Mouse (Mus musculus) testis, postnatal 10 days (tissue): ENCODE results near the gene Elavl3.
"Not testable (repeated sequence)": the region's sequence is repeated elsewhere in the genome, so short reads cannot be mapped to it uniquely, and the experiment has no call there.

Source experiments
- DNase-seq: peaks from one replicate; pipeline ENCODE4 v3.0.0; 2021; ENCODE audit warnings: low spot score

Gene Elavl3

GRCm38 (mm10) chr9:22051958-22052254, at the start of gene Elavl3:
Gene Elavl3, minus strand, starts transcription at chr9:22052023.
- no peak for DNase-seq

- DNase-seq: peak; percentile 54
These were observed 48.1 kb upstream of the Elavl3 start for GRCm38 (mm10) chr9:22099922-22100321.

- peak; percentile 57 for DNase-seq
These were observed 47.3 kb upstream of the Elavl3 start, which contains the start of gene Cnn1 for GRCm38 (mm10) chr9:22098993-22099696. Gene Cnn1, plus strand, starts transcription at chr9:22099216.

- peak; percentile 89 for DNase-seq
These were observed 44.1 kb upstream of the Elavl3 start for GRCm38 (mm10) chr9:22095854-22096307.

GRCm38 (mm10) chr9:22092746-22093145, 40.9 kb upstream of the Elavl3 start:
- DNase-seq: no peak

GRCm38 (mm10) chr9:22089986-22090385, 38.2 kb upstream of the Elavl3 start:
- DNase-seq: no peak

GRCm38 (mm10) chr9:22089281-22089680, 37.5 kb upstream of the Elavl3 start:
- DNase-seq: no peak

- DNase-seq: no peak
These were observed 35.3 kb upstream of the Elavl3 start for GRCm38 (mm10) chr9:22087034-22087618.

GRCm38 (mm10) chr9:22086012-22086411, 34.2 kb upstream of the Elavl3 start:
- DNase-seq: no peak

GRCm38 (mm10) chr9:22085022-22085834, 33.4 kb upstream of the Elavl3 start, which contains the start of gene Ecsit:
Gene Ecsit, minus strand, starts transcription at chr9:22085438.
- DNase-seq: peak; percentile 90

- no peak for DNase-seq
These were observed 32.8 kb upstream of the Elavl3 start for GRCm38 (mm10) chr9:22084667-22085021.

GRCm38 (mm10) chr9:22076223-22076622, 24.4 kb upstream of the Elavl3 start:
- no peak for DNase-seq

GRCm38 (mm10) chr9:22075778-22076177, 24.0 kb upstream of the Elavl3 start:
- DNase-seq: not testable (repeated sequence)

GRCm38 (mm10) chr9:22072276-22072675, 20.5 kb upstream of the Elavl3 start:
- peak; percentile 57 for DNase-seq

- peak; percentile 98 for DNase-seq
These were observed 19.2 kb upstream of the Elavl3 start, which contains the start of the genes Gm49318 and Zfp653 for GRCm38 (mm10) chr9:22070791-22071573. Gene Gm49318, minus strand, starts transcription at chr9:22071259. Gene Zfp653, minus strand, starts transcription at chr9:22071376.

GRCm38 (mm10) chr9:22069881-22070553, 18.2 kb upstream of the Elavl3 start:
- DNase-seq: no peak

- no peak for DNase-seq
These were observed 15.4 kb upstream of the Elavl3 start for GRCm38 (mm10) chr9:22067195-22067594.

GRCm38 (mm10) chr9:22066433-22066832, 14.6 kb upstream of the Elavl3 start:
- DNase-seq: peak; percentile 81

GRCm38 (mm10) chr9:22065642-22066041, 13.8 kb upstream of the Elavl3 start:
- no peak for DNase-seq

- DNase-seq: no peak
These were observed 12.5 kb upstream of the Elavl3 start for GRCm38 (mm10) chr9:22064341-22064740.

GRCm38 (mm10) chr9:22061339-22061738, 9.5 kb upstream of the Elavl3 start:
- DNase-seq: no peak
